Mouse (Mus musculus) lung, postnatal 0 days (tissue): Measurements from ENCODE around the gene Pom121l2. TPM values are rescaled to one million over a fixed set of nuclear protein-coding genes. Genes with fewer than 3 reads are reported as not detected.
A peak's percentile ranks its signal among the peaks of the same experiment; 100 is the strongest.

Experiments used
- ATAC-seq: fragments of 200-750 bp; cut with Nextera tagmentation; 2 replicates; pipeline ENCODE4 v1.8.0; 2017; ENCODE audit warnings: moderate library complexity
- DNase-seq: peaks from one replicate; pipeline ENCODE4 v3.0.0-alpha.2; 2016; ENCODE audit warnings: low spot score
- H3K27ac ChIP-seq: fragments of 300-500 bp; sonication (generic); 2 replicates; pipeline ENCODE4 v1.5.1; 2014; ENCODE audit warnings: antibody characterized with exemption, mild to moderate bottlenecking, low read length, mixed read lengths
- H3K27me3 ChIP-seq: fragments of 300-500 bp; sonication (generic); replicated peaks from 2 replicates; pipeline ENCODE4 v1.6.1; 2014; ENCODE audit warnings: low read length, mixed read lengths; ENCODE audit not compliant: insufficient read depth
- H3K36me3 ChIP-seq: fragments of 300-500 bp; sonication (generic); 2 replicates; pipeline ENCODE4 v1.6.1; 2014; ENCODE audit warnings: low read length, mixed read lengths; ENCODE audit not compliant: insufficient read depth
- H3K4me1 ChIP-seq: fragments of 300-500 bp; sonication (generic); 2 replicates; pipeline ENCODE4 v1.6.1; 2014; ENCODE audit warnings: antibody characterized with exemption, low read depth, low read length, mixed read lengths; ENCODE audit not compliant: insufficient read depth
- H3K4me2 ChIP-seq: fragments of 300-500 bp; sonication (generic); replicated peaks from 2 replicates; pipeline ENCODE4 v1.6.1; 2014; ENCODE audit warnings: low read depth, mild to moderate bottlenecking, low read length, moderate library complexity, mixed read lengths
- H3K4me3 ChIP-seq: fragments of 300-500 bp; sonication (generic); 2 replicates; pipeline ENCODE4 v1.5.1; 2014; ENCODE audit warnings: low read depth, low read length
- H3K9ac ChIP-seq: fragments of 300-500 bp; sonication (generic); replicated peaks from 2 replicates; pipeline ENCODE4 v1.6.1; 2014; ENCODE audit warnings: low read depth, mild to moderate bottlenecking
- H3K9me3 ChIP-seq: fragments of 300-500 bp; sonication (generic); 2 replicates; pipeline ENCODE4 v1.6.1; 2016; ENCODE audit warnings: low read length, mixed read lengths
- CTCF ChIP-seq: IDR thresholded peaks from 2 replicates; pipeline ENCODE4 v1.5.1; 2016; ENCODE audit warnings: antibody characterized with exemption, mild to moderate bottlenecking
- EP300 ChIP-seq: IDR thresholded peaks from 2 replicates; pipeline ENCODE4 v1.6.1; 2016; ENCODE audit warnings: antibody characterized with exemption, mild to moderate bottlenecking, control low read depth
- WGBS: fragments of 180-500 bp; shearing (Covaris S2); extraction: QIAGEN DNeasy Blood & Tissue Kit; methylation state at CpG from one replicate; pipeline ENCODE4 v1.1.7; 2014; 5-methylcytosine and 5-hydroxymethylcytosine counted together
- polyA plus RNA-seq: library from polyadenylated mRNA; unstranded; fragments of >200 nt; fragmentation: Nextera tagmentation; extraction: Ambion mirVana; gene quantifications from 2 replicates; pipeline ENCODE4 v1.2.1, GENCODE M21; 2015

Pom121l2 gene
- polyA plus RNA-seq, 1 experiment from 2014 or later = not detected

DNA sequence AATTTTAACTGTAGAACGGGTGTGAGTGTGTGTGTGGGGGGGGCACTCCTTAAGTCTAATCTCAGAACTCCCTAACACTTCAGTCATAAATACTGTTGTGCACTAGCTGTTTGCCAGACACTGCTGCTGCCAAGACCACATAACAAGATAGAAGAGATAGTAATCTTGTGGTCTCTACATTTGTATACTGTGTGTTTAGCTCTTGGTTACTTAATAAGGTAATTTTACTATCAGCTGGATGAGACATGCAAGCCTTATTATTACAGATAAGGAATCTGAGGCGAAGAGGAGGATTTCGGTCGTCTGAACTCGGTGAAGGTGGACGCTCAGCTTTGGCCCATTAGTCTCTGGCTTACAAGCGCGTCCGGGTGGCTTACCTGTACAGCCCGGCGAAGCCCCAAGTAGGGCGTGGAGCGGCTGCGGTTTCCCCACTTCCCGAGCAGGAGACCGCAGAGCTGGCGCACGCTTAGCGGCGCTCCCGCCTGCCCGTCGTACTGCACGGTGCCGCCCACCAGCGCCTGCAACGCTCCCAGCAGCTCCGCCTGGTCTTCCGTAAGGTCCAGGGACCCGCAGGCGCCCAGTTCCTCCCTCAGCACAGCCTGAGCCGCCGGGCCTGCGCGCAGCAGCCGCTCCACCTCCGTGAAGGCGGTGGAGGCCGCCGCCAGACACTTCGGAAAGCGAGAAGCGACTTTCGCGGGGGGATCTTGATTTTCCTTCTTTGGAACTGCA, 24.8 kb downstream of the Pom121l2 start:
- Histone ChIP-seq H3K4me1 (peaks cover 4% of the 10 kb centered on the region; the same call in 1 of the 2 replicates), H3K9ac (no peak overlapping the region), H3K36me3 (no peaks in the 10 kb centered on the region), H3K27ac (no peak overlapping the region), H3K27me3 (peaks cover 57% of the 10 kb centered on the region), H3K4me3 (peak overlapping the region; percentile 54), H3K4me2 (peak overlapping the region; percentile 94), H3K9me3 (no peaks in the 10 kb centered on the region)
- DNase-seq = peak; percentile 74
- TF ChIP-seq EP300 = no peak
- no peak; the same call in 1 of the 2 replicates for TF ChIP-seq CTCF
- peak; percentile 89 for ATAC-seq
- WGBS = under 1% methylated on average over 45 of the region's 45 CpGs

DNA sequence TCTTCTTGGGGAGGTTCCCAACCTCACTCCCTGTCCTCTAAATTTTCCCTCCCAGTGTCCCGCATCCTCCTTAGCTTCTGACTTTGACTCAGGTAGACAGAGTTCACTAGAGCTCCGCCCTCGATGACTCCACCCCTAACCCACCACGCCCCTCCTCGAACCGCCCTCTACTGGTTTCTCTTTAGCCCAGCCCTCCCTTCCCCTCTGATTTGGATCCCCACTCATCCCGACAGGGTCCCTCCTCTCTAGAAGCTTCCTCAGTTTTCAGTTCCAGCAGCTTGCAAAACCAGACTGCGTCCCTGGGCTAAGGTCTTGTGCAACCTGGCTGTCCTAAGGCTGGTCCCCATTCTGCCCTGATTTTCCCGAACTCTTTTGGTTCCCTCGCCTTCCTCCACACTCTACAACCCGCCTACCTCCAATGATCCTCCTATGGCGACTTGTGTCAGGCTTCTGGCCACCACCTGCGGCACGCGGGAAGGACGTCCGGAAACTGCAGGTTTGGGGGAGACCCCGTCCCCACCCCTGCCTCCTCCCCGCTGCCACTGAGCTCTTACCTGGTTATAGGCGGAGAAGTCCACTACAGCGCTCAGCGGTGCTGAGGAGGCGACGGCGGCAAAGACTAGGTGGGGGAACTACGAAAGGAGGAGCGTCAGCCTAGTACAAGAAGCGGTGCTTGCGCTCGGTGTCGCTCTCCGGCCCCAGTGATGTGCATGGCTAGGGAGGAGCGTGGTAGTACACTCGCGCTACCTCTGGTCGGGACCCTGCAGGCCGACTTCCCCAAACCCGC, 25.5 kb downstream of the Pom121l2 start:
- no peak overlapping the region for H3K27ac ChIP-seq
- H3K9ac ChIP-seq = no peak overlapping the region
- TF ChIP-seq EP300 (no peak), CTCF (peak; percentile 17; the same call in 1 of the 2 replicates)
- DNase-seq (peak; percentile 73), ATAC-seq (peak; percentile 87)
- H3K9me3 ChIP-seq = no peaks in the 10 kb centered on the region
- H3K4me2 ChIP-seq = peak overlapping the region; percentile 94
- H3K27me3 ChIP-seq = peaks cover 62% of the 10 kb centered on the region
- peaks cover 4% of the 10 kb centered on the region; the same call in 1 of the 2 replicates for H3K4me1 ChIP-seq
- H3K4me3 ChIP-seq = peak overlapping the region; percentile 54
- 1% methylated on average over 37 of the region's 38 CpGs for WGBS
- no peaks in the 10 kb centered on the region for H3K36me3 ChIP-seq

DNA sequence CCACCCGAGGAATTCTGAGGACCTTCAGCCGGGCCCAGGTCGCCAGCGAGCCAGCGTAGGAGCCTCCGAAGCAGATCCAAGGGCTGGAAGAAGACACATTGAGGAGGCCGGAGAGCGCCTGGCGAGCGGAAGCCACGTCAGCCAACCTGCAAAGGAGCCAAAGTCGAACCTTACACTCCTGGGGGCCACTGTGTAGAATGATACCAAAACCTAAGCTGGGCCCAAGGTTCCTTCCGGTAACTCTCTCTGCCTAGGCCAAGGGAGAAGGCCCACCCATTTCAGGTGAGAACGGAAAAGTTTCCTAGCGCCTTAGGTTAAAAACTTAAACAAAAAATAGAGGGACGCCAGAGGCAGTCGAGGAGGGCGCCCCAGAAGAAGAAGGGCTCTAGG, 26.1 kb downstream of the Pom121l2 start:
- Histone ChIP-seq H3K27me3 (peaks cover 66% of the 10 kb centered on the region), H3K36me3 (no peaks in the 10 kb centered on the region), H3K27ac (no peak overlapping the region), H3K4me2 (peak overlapping the region; percentile 94), H3K4me1 (peaks cover 4% of the 10 kb centered on the region; the same call in 1 of the 2 replicates), H3K4me3 (peak overlapping the region; percentile 54), H3K9ac (no peak overlapping the region), H3K9me3 (no peaks in the 10 kb centered on the region)
- no peak for TF ChIP-seq CTCF
- no peak for TF ChIP-seq EP300
- WGBS = 6% methylated on average over 18 of the region's 18 CpGs
- DNase-seq (no peak), ATAC-seq (no peak)

DNA sequence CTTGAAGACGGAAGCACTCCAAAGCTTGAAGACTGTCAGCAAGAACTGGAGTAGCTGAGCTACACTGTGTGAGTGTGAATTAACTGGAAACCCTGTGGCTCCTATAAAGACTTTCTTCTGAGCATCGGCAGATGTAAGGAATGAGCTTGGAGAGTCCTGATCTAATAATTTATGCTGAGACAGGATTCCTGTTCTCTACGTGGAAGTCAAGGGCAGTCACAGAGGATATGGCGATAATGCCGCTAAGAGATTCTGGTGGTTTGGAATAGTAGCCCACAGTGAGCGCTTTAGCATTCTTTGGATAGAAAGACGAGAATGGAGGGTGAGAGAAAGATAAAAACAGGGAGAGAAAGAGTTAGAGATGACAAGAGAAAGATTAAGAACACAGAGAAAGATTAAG, 26.9 kb downstream of the Pom121l2 start:
- H3K36me3 ChIP-seq = no peaks in the 10 kb centered on the region
- 50% methylated on average over 7 of the region's 7 CpGs for WGBS
- no peak overlapping the region for H3K4me3 ChIP-seq
- peaks cover 4% of the 10 kb centered on the region; the same call in 1 of the 2 replicates for H3K4me1 ChIP-seq
- H3K27ac ChIP-seq = no peak overlapping the region
- no peak overlapping the region for H3K9ac ChIP-seq
- TF ChIP-seq CTCF = no peak
- no peak for TF ChIP-seq EP300
- H3K27me3 ChIP-seq = peaks cover 63% of the 10 kb centered on the region
- H3K9me3 ChIP-seq = no peaks in the 10 kb centered on the region
- DNase-seq = no peak
- no peak for ATAC-seq
- H3K4me2 ChIP-seq = no peak overlapping the region

DNA sequence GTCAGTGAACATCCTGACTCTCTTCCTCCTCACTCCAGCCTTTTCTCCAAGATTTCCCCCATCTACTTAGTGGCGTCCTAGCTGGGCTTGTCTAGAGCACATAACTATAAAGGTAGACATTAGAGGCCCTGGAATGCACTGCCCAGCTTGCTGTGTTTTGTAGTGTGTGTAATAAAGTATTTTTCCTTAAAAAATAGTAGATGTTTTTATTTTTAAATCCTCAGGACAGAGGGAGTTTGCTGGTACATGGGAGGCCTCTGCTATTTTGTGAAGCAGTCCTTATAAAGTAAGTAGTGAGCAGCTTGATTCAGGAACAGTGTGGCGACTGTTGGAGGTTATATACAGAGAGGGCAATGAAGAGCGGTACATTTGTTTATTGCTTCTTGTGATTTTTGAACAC, 27.7 kb downstream of the Pom121l2 start:
- Histone ChIP-seq H3K4me1 (peaks cover 4% of the 10 kb centered on the region; the same call in 1 of the 2 replicates), H3K27me3 (peaks cover 68% of the 10 kb centered on the region), H3K4me2 (no peak overlapping the region), H3K9ac (no peak overlapping the region), H3K9me3 (no peaks in the 10 kb centered on the region), H3K4me3 (no peak overlapping the region), H3K36me3 (no peaks in the 10 kb centered on the region), H3K27ac (no peak overlapping the region)
- TF ChIP-seq EP300 (no peak), CTCF (no peak)
- 80% methylated on average over 3 of the region's 3 CpGs for whole genome bisulfite sequencing
- DNase-seq (no peak), ATAC-seq (no peak)

DNA sequence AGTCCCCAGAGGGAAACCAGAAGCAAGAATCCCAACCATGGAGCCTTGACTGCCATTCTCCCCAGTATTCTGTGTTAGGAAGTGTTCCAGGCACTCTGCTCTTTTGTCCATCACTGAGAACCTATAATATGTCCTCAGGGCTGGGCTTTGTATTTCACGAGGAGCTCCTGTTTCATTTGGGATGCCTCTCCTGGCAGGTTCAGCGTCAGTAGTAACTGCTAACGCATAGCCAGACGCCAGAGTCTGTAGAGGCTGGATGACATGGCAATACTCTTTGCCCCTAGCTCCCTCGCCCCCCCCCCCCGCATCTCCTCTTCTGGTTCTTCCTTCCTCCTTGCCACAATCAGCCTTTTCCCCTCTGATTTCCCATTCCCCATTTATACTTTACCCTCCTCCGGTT, 28.6 kb downstream of the Pom121l2 start, which contains the start of gene Prss16:
Gene Prss16, minus strand, starts transcription at position 101 of the 400 bp plus-strand sequence.
- no peak for DNase-seq
- Histone ChIP-seq H3K9ac (no peak within 1 kb of the TSS), H3K4me2 (no peak within 1 kb of the TSS), H3K9me3 (no peaks in the 10 kb centered on the region), H3K4me3 (no peak within 1 kb of the TSS), H3K27ac (no peak within 1 kb of the TSS), H3K27me3 (peaks cover 70% of the 10 kb centered on the region), H3K36me3 (no peaks in the 10 kb centered on the region), H3K4me1 (peaks cover 9% of the 10 kb centered on the region; the same call in 1 of the 2 replicates)
- no peak for ATAC-seq
- 31% methylated on average over 7 of the region's 7 CpGs for WGBS
- TF ChIP-seq CTCF (no peak), EP300 (no peak)
